13 mouse cellular contexts compared by ENCODE assay signal in genomic region chr3:109368383-109369289, GRCm38 (mm10). TPM values are rescaled to one million over a fixed set of nuclear protein-coding genes. Genes with fewer than 3 reads are reported as not detected.
DNase-seq lines count a peak whose midpoint lies in the region; ATAC-seq and TF ChIP-seq lines count a peak whose summit lies in the region.
"Had no signal": no experiment of that assay in that cellular context is flagged by ENCODE, and none has a peak within 500 bp of the region (broad histone marks: within the 10 kb centered on the region; RNA-seq: fewer than 3 reads in every experiment).

No protein-coding gene starts in this region.

- no peak for TF ChIP-seq CTCF in hindbrain, postnatal 0 days (IDR thresholded peaks at IDR 0.05; ENCODE audit: low read depth)
- TF ChIP-seq CTCF in forebrain, postnatal 0 days (IDR thresholded peaks at IDR 0.05; ENCODE audit: low read depth): no peak

- DNase-seq in hindbrain, postnatal 0 days (ENCODE audit: low spot score): peak; percentile 36
- no peak for DNase-seq in hindbrain, embryonic 10.5 days (ENCODE audit: low spot score)
- peak; percentile 94 for DNase-seq in Muller cell, postnatal 12 days (ENCODE audit: inconsistent ontology term)
- peak; percentile 56 for DNase-seq in forebrain, postnatal 0 days
- no peak for DNase-seq in ovary, postnatal 14 days (ENCODE audit: low spot score)
- DNase-seq in layer of hippocampus, postnatal 14 days (ENCODE audit: low spot score in 2 of 2): no peak
- no peak for DNase-seq in natural killer cell, adult 2 months (ENCODE audit: low spot score in 2 of 2)
- DNase-seq: heart, postnatal 10 days; thymus, postnatal 4 days had no signal

- H3K36me3 ChIP-seq in hindbrain, postnatal 0 days (ENCODE audit: insufficient read depth, low read length): no peaks in the 10 kb centered on the region
- H3K36me3 ChIP-seq in hindbrain, embryonic 10.5 days: no peaks in the 10 kb centered on the region
- H3K36me3 ChIP-seq in forebrain, postnatal 0 days (ENCODE audit: insufficient read depth): no peaks in the 10 kb centered on the region
- H3K36me3 ChIP-seq in lung, embryonic 16.5 days (ENCODE audit: control insufficient read depth, insufficient read depth, low read length): no peaks in the 10 kb centered on the region
- H3K36me3 ChIP-seq: embryonic facial prominence, embryonic 12.5 days had no signal

- 73% methylated on average over 9 of the region's 9 CpGs for WGBS in hindbrain, postnatal 0 days
- 81% methylated on average over 9 of the region's 9 CpGs for WGBS in hindbrain, embryonic 10.5 days
- 65% methylated on average over 9 of the region's 9 CpGs for WGBS in forebrain, postnatal 0 days
- WGBS in lung, embryonic 16.5 days: 40% methylated on average over 9 of the region's 9 CpGs

- no peak overlapping the region for H3K9ac ChIP-seq in hindbrain, postnatal 0 days (replicated peaks; ENCODE audit: low read length)
- no peak overlapping the region for H3K9ac ChIP-seq in forebrain, postnatal 0 days
- H3K9ac ChIP-seq in lung, embryonic 16.5 days (ENCODE audit: low read length): no peak overlapping the region
- H3K9ac ChIP-seq: embryonic facial prominence, embryonic 12.5 days had no signal

- no peak overlapping the region for H3K4me3 ChIP-seq in hindbrain, postnatal 0 days (ENCODE audit: low read length)
- no peak overlapping the region for H3K4me3 ChIP-seq in hindbrain, embryonic 10.5 days
- H3K4me3 ChIP-seq in forebrain, postnatal 0 days (ENCODE audit: low read depth, low read length): no peak overlapping the region
- H3K4me3 ChIP-seq in lung, embryonic 16.5 days (ENCODE audit: low read length): no peak overlapping the region
- H3K4me3 ChIP-seq: embryonic facial prominence, embryonic 12.5 days; left cerebral cortex, adult 2 months; megakaryocyte, embryonic 14.5 days had no signal

- no peaks in the 10 kb centered on the region for H3K4me1 ChIP-seq in hindbrain, postnatal 0 days (ENCODE audit: insufficient read depth, low read length)
- peaks cover 4% of the 10 kb centered on the region; the same call in 1 of the 2 replicates for H3K4me1 ChIP-seq in hindbrain, embryonic 10.5 days (replicated peaks)
- H3K4me1 ChIP-seq in forebrain, postnatal 0 days (ENCODE audit: insufficient read depth): peaks cover 4% of the 10 kb centered on the region; the same call in 1 of the 2 replicates
- H3K4me1 ChIP-seq in lung, embryonic 16.5 days (replicated peaks; ENCODE audit: control insufficient read depth, insufficient read depth, low read length): peaks cover 16% of the 10 kb centered on the region; the same call in 1 of the 2 replicates

- no peak overlapping the region for H3K27ac ChIP-seq in hindbrain, postnatal 0 days
- H3K27ac ChIP-seq in hindbrain, embryonic 10.5 days: no peak overlapping the region
- H3K27ac ChIP-seq in forebrain, postnatal 0 days (ENCODE audit: low read depth, low read length): no peak overlapping the region
- H3K27ac ChIP-seq in lung, embryonic 16.5 days (ENCODE audit: low read length): peak overlapping the region; percentile 45; the same call in 1 of the 2 replicates
- H3K27ac ChIP-seq: embryonic facial prominence, embryonic 12.5 days; left cerebral cortex, adult 2 months had no signal

- no peaks in the 10 kb centered on the region for H3K27me3 ChIP-seq in hindbrain, postnatal 0 days (ENCODE audit: insufficient read depth, low read length)
- H3K27me3 ChIP-seq in hindbrain, embryonic 10.5 days (ENCODE audit: insufficient read depth, poor library complexity, severe bottlenecking): no peaks in the 10 kb centered on the region
- no peaks in the 10 kb centered on the region for H3K27me3 ChIP-seq in forebrain, postnatal 0 days (ENCODE audit: insufficient read depth, low read length)
- no peaks in the 10 kb centered on the region for H3K27me3 ChIP-seq in lung, embryonic 16.5 days (ENCODE audit: control insufficient read depth, insufficient read depth, low read depth, low read length)
- H3K27me3 ChIP-seq: embryonic facial prominence, embryonic 12.5 days; megakaryocyte, embryonic 14.5 days had no signal

- ATAC-seq in hindbrain, postnatal 0 days: peak; percentile 18; the same call in 1 of the 2 replicates
- peak; percentile 36; the same call in 1 of the 2 replicates for ATAC-seq in forebrain, postnatal 0 days
- peak; percentile 94 for ATAC-seq in lung, embryonic 16.5 days (ENCODE audit: low read depth)

- H3K4me2 ChIP-seq in hindbrain, postnatal 0 days (ENCODE audit: low read depth, low read length): no peak overlapping the region
- H3K4me2 ChIP-seq in forebrain, postnatal 0 days (ENCODE audit: low read depth): no peak overlapping the region
- no peak overlapping the region for H3K4me2 ChIP-seq in lung, embryonic 16.5 days (ENCODE audit: low read depth, low read length)
- H3K4me2 ChIP-seq: embryonic facial prominence, embryonic 12.5 days had no signal

- no peaks in the 10 kb centered on the region for H3K9me3 ChIP-seq in hindbrain, postnatal 0 days (ENCODE audit: low read length)
- no peaks in the 10 kb centered on the region for H3K9me3 ChIP-seq in hindbrain, embryonic 10.5 days
- H3K9me3 ChIP-seq in forebrain, postnatal 0 days (ENCODE audit: low read length): no peaks in the 10 kb centered on the region
- H3K9me3 ChIP-seq in lung, embryonic 16.5 days (ENCODE audit: control insufficient read depth, low read length): no peaks in the 10 kb centered on the region
- H3K9me3 ChIP-seq: embryonic facial prominence, embryonic 12.5 days; megakaryocyte, embryonic 14.5 days had no signal

RNA-seq across cellular contexts. Expression of gene Vav3, which starts 28.2 kb away (rescaled TPM):
- total RNA-seq in hindbrain, postnatal 0 days (2014; rRNA removed): 7.3 and 10.1 TPM in 2 replicates
- polyA plus RNA-seq in hindbrain, postnatal 0 days (2015; fragmentation: Nextera tagmentation; extraction: Ambion mirVana): 6.7 and 8.2 TPM in 2 replicates
- polyA plus RNA-seq in hindbrain, embryonic 10.5 days (2016; fragmentation: Nextera tagmentation; extraction: Ambion mirVana): 8.9 and 12.2 TPM in 2 replicates
- total RNA-seq in forebrain, postnatal 0 days (2014; rRNA removed): 7.9 and 9.0 TPM in 2 replicates
- polyA plus RNA-seq in forebrain, postnatal 0 days (2015; fragmentation: Nextera tagmentation; extraction: Ambion mirVana): 4.6 and 7.7 TPM in 2 replicates
- 6.3 TPM in 2 replicates for polyA plus RNA-seq in lung, embryonic 16.5 days (2015; fragmentation: Nextera tagmentation; extraction: Ambion mirVana)
- total RNA-seq in layer of hippocampus, postnatal 14 days (2021): 1 to 10 TPM; 8.8 to 9.0 TPM

Comparison
In these comparisons a context has a peak if more than half of its experiments do, and no peak if none do; other contexts are left out.
1. DNase-seq: peak in hindbrain, postnatal 0 days (single experiment), Muller cell, postnatal 12 days (single experiment) and forebrain, postnatal 0 days (single experiment); none in hindbrain, embryonic 10.5 days (single experiment), ovary, postnatal 14 days (single experiment), layer of hippocampus, postnatal 14 days (0 of 2) and natural killer cell, adult 2 months (0 of 2).
2. ATAC-seq: peak in every context shown above with its lines; median percentile 94 in lung, embryonic 16.5 days; 36 in forebrain, postnatal 0 days; 18 in hindbrain, postnatal 0 days.